Mouse (Mus musculus): ENCODE measurements around the gene Fmod. TPM values are rescaled to one million over a fixed set of nuclear protein-coding genes. Genes with fewer than 3 reads are reported as not detected.
A peak's percentile ranks its signal among the peaks of the same experiment; 100 is the strongest.

The Fmod gene
- polyA plus RNA-seq, 1 experiment, result 13.7 TPM

DNA sequence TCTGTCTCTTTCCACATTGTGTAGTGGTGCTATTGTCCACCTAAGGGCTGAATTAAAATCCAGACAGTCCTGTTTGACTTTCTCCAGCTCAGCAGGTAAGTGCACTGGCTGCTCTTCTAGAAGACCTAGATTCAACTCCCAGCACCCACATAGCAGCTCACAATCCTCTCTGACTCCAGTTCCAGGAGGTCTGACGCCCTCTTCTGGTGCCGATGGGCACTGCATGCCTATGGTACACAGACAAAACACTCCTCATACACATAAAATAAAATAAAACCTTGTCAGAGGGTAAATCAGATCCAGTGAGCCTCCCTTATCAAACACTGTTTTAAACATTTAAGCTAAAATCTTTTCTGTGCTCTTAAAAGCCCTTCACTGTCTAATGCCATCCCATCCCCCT is 562 bp upstream of the Fmod start:
- Histone ChIP-seq H3K4me1 (ENCODE audit: control insufficient read depth, insufficient read depth, low read length) (no peaks in the 10 kb centered on the region), H3K27ac (ENCODE audit: insufficient read depth, low read length) (no peak overlapping the region), H3K4me3 (ENCODE audit: insufficient read depth, low read length) (no peak overlapping the region)
- TF ChIP-seq POLR2A (IDR thresholded peaks at IDR 0.05; ENCODE audit: extremely low read depth, insufficient read depth, low read length) (no peak), CTCF (IDR thresholded peaks at IDR 0.05; ENCODE audit: extremely low read depth, insufficient read depth, low read length) (no peak)

DNA sequence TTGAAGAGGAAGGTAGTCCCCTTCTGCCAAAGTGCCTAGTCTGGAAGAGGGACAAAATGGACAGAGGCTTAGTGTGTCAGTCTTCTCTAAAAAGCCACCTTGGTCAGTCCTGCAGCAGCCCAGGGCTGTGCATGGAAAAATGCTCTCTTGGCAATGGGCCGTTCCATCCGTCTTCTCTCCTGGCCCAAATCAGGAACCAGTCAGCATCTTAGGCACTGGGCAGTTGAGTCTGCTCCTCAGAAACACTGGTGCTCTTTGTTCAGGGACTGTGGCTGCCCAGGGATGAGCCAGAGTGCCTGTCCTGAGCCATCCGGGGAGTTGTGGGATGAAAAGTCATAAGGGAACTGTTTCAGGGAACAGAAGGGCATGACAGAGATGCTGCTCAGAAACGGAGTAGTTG is 1.3 kb downstream of the Fmod start:
- no peak for TF ChIP-seq POLR2A (IDR thresholded peaks at IDR 0.05; ENCODE audit: extremely low read depth, insufficient read depth, low read length)
- no peak for TF ChIP-seq CTCF (IDR thresholded peaks at IDR 0.05; ENCODE audit: extremely low read depth, insufficient read depth, low read length)
- H3K4me3 ChIP-seq (ENCODE audit: insufficient read depth, low read length), result no peak overlapping the region
- no peaks in the 10 kb centered on the region; the same call in 1 of the 2 replicates for H3K4me1 ChIP-seq (ENCODE audit: control insufficient read depth, insufficient read depth, low read length)
- no peak overlapping the region for H3K27ac ChIP-seq (ENCODE audit: insufficient read depth, low read length)

DNA sequence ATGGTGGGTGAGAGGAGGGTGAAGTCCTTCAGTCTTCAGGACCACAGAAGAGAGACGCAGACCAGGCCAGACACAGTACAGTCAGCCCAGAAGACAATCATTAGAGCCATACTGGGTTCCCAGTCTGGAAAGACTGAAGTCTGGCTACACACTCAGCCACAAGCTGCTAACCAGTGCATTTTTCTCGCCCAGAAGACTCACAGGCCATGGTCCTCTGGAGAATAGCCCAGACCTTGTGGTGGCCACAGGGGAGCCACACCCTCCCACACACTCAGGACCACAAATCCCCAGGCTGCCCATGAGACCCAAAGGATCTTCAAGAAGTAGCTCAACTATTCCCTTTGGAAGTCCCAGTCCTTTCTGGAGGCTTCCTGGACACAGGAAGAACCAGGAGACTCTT is 2.3 kb downstream of the Fmod start:
- Histone ChIP-seq H3K4me3 (ENCODE audit: insufficient read depth, low read length) (no peak overlapping the region), H3K4me1 (ENCODE audit: control insufficient read depth, insufficient read depth, low read length) (no peaks in the 10 kb centered on the region; the same call in 1 of the 2 replicates), H3K27ac (ENCODE audit: insufficient read depth, low read length) (no peak overlapping the region)
- TF ChIP-seq POLR2A (IDR thresholded peaks at IDR 0.05; ENCODE audit: extremely low read depth, insufficient read depth, low read length) (no peak), CTCF (IDR thresholded peaks at IDR 0.05; ENCODE audit: extremely low read depth, insufficient read depth, low read length) (no peak)

DNA sequence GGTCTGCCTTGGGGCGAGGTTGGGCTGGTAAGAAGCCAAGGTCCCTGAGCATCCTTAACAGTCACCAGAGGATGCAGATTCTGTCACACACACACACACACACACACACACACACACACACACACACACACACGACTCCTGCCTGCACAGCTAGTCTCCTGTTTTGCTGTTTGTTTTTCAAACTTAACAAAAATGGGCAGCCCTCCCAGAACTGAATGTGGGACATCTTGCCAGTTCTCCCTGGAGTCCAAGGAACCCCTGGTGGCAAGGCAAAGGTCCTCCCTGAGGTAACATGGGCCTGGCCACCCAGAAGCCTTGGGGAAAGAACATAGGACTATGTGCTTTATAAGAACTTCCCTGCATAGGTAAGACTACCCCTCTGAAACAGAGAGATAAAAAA is 4.8 kb downstream of the Fmod start:
- Histone ChIP-seq H3K4me3 (ENCODE audit: insufficient read depth, low read length) (no peak overlapping the region), H3K4me1 (ENCODE audit: control insufficient read depth, insufficient read depth, low read length) (no peaks in the 10 kb centered on the region; the same call in 1 of the 2 replicates), H3K27ac (ENCODE audit: insufficient read depth, low read length) (no peak overlapping the region)
- TF ChIP-seq POLR2A (IDR thresholded peaks at IDR 0.05; ENCODE audit: extremely low read depth, insufficient read depth, low read length) (no peak), CTCF (IDR thresholded peaks at IDR 0.05; ENCODE audit: extremely low read depth, insufficient read depth, low read length) (no peak)

DNA sequence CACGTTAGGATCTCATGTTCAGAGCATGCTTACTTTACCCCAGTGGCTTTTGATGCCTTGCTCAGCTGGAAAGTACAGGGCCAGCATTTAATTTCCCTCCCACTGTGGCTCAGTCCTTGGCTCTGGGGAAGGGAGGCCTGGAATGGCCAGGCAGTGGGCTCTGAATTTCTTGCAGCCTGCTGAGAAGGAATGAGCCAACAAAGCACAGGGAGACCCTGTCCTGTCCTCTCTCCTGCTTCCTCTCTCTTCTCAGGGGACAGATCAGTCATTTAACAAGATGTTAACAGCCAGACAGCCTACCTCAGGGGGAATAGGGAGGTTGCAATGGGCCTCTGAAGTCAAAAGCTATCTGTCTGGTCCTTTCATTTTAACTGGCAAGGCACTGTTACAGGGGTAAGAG is 5.3 kb downstream of the Fmod start:
- TF ChIP-seq CTCF (IDR thresholded peaks at IDR 0.05; ENCODE audit: extremely low read depth, insufficient read depth, low read length) (no peak), POLR2A (IDR thresholded peaks at IDR 0.05; ENCODE audit: extremely low read depth, insufficient read depth, low read length) (no peak)
- Histone ChIP-seq H3K4me3 (ENCODE audit: insufficient read depth, low read length) (no peak overlapping the region), H3K27ac (ENCODE audit: insufficient read depth, low read length) (no peak overlapping the region), H3K4me1 (ENCODE audit: control insufficient read depth, insufficient read depth, low read length) (no peaks in the 10 kb centered on the region; the same call in 1 of the 2 replicates)

DNA sequence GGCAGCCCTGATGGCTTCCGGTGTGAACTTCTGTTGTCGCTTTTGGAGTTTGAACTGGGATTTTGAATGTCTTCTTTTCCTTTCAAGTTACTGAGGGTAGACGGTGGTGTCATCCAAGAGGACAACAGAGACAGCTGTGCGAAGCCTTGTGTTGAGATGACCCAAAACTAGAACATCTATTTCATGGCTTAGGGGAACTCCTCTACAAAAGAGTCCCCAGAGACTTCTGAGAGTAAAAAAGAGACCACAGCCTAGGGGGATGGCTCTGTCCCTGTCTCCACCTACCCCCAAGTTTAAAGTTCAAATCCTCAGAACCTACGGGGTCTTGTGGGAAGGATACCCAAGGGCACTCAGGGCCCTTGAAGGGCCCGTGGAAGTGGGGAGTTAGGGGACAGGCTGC is 7.8 kb downstream of the Fmod start:
- Histone ChIP-seq H3K4me1 (ENCODE audit: control insufficient read depth, insufficient read depth, low read length) (no peaks in the 10 kb centered on the region; the same call in 1 of the 2 replicates), H3K27ac (ENCODE audit: insufficient read depth, low read length) (no peak overlapping the region), H3K4me3 (ENCODE audit: insufficient read depth, low read length) (no peak overlapping the region)
- TF ChIP-seq CTCF (IDR thresholded peaks at IDR 0.05; ENCODE audit: extremely low read depth, insufficient read depth, low read length), result no peak
- TF ChIP-seq POLR2A (IDR thresholded peaks at IDR 0.05; ENCODE audit: extremely low read depth, insufficient read depth, low read length), result no peak

DNA sequence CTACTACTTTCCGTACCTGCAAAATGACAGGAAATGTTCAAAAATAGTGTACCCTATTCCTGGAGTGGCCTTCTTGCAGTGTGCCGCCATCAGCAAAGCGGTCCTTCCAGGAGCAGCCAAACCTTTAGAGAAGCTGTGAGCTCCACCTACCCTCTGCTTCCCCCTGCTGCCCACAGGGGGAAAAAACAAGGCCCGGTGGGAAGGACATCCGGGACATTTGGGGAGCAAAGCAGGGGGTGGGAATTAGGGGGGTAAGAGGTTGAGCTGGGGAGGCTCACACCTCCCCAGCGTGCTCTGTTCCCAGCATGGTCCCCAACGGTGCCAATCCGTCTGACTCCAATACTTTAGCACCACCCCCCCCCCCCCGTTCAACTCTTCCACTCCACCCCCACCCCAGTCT is 8.9 kb downstream of the Fmod start:
- H3K27ac ChIP-seq (ENCODE audit: insufficient read depth, low read length), result no peak overlapping the region
- TF ChIP-seq POLR2A (IDR thresholded peaks at IDR 0.05; ENCODE audit: extremely low read depth, insufficient read depth, low read length) (peak; percentile 36; the same call in 1 of the 2 replicates), CTCF (IDR thresholded peaks at IDR 0.05; ENCODE audit: extremely low read depth, insufficient read depth, low read length) (peak; percentile 90)

DNA sequence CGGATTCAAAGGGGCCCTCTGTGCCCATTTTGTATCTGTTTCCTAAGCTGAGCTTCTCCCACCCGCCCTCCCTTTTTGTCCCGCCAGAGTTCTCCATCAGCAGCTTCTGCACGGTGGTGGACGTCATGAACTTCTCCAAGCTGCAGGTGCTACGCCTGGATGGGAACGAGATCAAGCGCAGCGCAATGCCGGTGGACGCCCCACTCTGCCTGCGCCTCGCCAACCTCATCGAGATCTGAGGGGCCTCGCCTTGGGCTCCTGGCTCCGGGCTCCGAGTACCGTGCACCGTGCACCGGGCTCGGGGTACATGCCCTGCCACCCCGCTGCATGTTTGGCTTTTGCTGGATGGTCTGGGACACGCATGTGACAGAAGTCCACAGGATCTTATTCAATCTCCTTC is 9.3 kb downstream of the Fmod start:
- no peak overlapping the region for H3K4me3 ChIP-seq (ENCODE audit: insufficient read depth, low read length)
- H3K27ac ChIP-seq (ENCODE audit: insufficient read depth, low read length), result no peak overlapping the region
- TF ChIP-seq CTCF (IDR thresholded peaks at IDR 0.05; ENCODE audit: extremely low read depth, insufficient read depth, low read length) (no peak), POLR2A (IDR thresholded peaks at IDR 0.05; ENCODE audit: extremely low read depth, insufficient read depth, low read length) (no peak)
- no peaks in the 10 kb centered on the region; the same call in 1 of the 2 replicates for H3K4me1 ChIP-seq (ENCODE audit: control insufficient read depth, insufficient read depth, low read length)

More for the DNA sequence above, 8.9 kb downstream of the Fmod start:
- no peaks in the 10 kb centered on the region; the same call in 1 of the 2 replicates for H3K4me1 ChIP-seq (ENCODE audit: control insufficient read depth, insufficient read depth, low read length)
- H3K4me3 ChIP-seq (ENCODE audit: insufficient read depth, low read length), result no peak overlapping the region

DNA sequence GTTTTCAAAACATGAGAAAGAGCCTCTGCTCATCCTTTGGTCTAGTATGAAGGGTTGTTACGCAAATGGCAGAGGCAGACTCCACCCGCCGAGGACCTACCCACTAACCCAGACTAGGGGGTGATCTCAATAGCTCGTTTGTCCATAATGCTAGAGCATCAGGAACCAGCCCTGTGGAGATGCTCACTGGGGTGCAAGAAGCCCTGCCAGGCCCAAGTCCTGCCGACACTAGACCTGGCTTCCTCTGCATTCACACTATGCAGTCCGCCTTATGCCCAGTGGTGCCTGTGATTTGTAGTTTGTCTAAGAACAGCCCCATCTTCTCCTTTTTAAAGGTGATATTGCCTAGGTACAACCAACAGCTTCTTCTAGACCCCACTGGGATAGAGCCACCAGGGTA is 10.4 kb downstream of the Fmod start:
- no peak overlapping the region for H3K4me3 ChIP-seq (ENCODE audit: insufficient read depth, low read length)
- H3K27ac ChIP-seq (ENCODE audit: insufficient read depth, low read length), result no peak overlapping the region
- H3K4me1 ChIP-seq (ENCODE audit: control insufficient read depth, insufficient read depth, low read length), result no peaks in the 10 kb centered on the region; the same call in 1 of the 2 replicates
- TF ChIP-seq CTCF (IDR thresholded peaks at IDR 0.05; ENCODE audit: extremely low read depth, insufficient read depth, low read length), result no peak
- TF ChIP-seq POLR2A (IDR thresholded peaks at IDR 0.05; ENCODE audit: extremely low read depth, insufficient read depth, low read length), result no peak

DNA sequence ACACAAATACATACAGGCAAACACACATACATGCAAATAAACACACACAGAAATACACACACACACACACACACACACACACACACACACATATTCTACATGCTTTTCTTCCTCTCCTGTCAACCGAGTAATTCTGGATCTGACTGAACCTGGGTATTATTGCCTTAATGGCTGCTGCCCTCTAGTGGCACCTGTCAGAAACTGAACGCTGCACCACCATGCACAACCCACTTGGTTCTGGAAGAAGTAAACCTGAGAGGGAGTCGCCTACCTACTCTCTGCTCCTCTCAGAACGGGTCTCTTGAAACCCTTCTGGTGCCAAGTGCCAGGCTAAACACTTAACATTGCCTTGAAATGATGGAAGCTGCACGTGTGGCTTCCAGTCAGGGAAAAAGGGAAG is 11.7 kb downstream of the Fmod start:
- TF ChIP-seq POLR2A (IDR thresholded peaks at IDR 0.05; ENCODE audit: extremely low read depth, insufficient read depth, low read length) (no peak), CTCF (IDR thresholded peaks at IDR 0.05; ENCODE audit: extremely low read depth, insufficient read depth, low read length) (peak; percentile 97)
- no peaks in the 10 kb centered on the region for H3K4me1 ChIP-seq (ENCODE audit: control insufficient read depth, insufficient read depth, low read length)
- H3K27ac ChIP-seq (ENCODE audit: insufficient read depth, low read length), result no peak overlapping the region
- no peak overlapping the region for H3K4me3 ChIP-seq (ENCODE audit: insufficient read depth, low read length)

Measured in cortical plate, adult 2 months (tissue).